Mouse (Mus musculus) testis, adult 2 months (tissue): ENCODE measurements at regions not wholly inside any gene's neighbourhood (a gene's known extent, or its start where the extent isn't known, plus 50 kb on each side); places are given as distances from the start of the nearest gene placed in this dataset.

ENCODE experiments used
- H3K27ac ChIP-seq: fragments of 200-500 bp; 2 replicates; pipeline ENCODE4 v1.5.1; 2012; ENCODE audit warnings: low read depth, low read length; ENCODE audit not compliant: control insufficient read depth, insufficient read depth
- H3K27me3 ChIP-seq: fragments of 200-500 bp; 2 replicates; pipeline ENCODE4 v1.6.1; 2012; ENCODE audit warnings: mild to moderate bottlenecking, low read length, moderate library complexity; ENCODE audit not compliant: control insufficient read depth, insufficient read depth
- H3K36me3 ChIP-seq: fragments of 200-500 bp; 2 replicates; pipeline ENCODE4 v1.6.1; 2012; ENCODE audit warnings: mild to moderate bottlenecking, low read length; ENCODE audit not compliant: control insufficient read depth, insufficient read depth
- H3K4me1 ChIP-seq: fragments of 200-500 bp; 2 replicates; pipeline ENCODE4 v1.6.1; 2012; ENCODE audit warnings: low read length; ENCODE audit not compliant: control insufficient read depth, insufficient read depth
- H3K4me3 ChIP-seq: fragments of 200-500 bp; 2 replicates; pipeline ENCODE4 v1.5.1; 2012; ENCODE audit warnings: low read depth, mild to moderate bottlenecking, low read length, moderate library complexity, mixed read lengths; ENCODE audit not compliant: control insufficient read depth
- CTCF ChIP-seq: fragments of 200-500 bp; IDR thresholded peaks from 2 replicates; pipeline ENCODE4 v1.5.1; 2012; ENCODE audit warnings: low read depth, mild to moderate bottlenecking, inconsistent platforms, low read length, moderate library complexity; ENCODE audit not compliant: control insufficient read depth, insufficient read depth, insufficient replicate concordance
- POLR2A ChIP-seq: fragments of 200-500 bp; IDR thresholded peaks from 2 replicates; pipeline ENCODE4 v1.6.1; 2012; ENCODE audit warnings: low read depth, mild to moderate bottlenecking, inconsistent platforms, low read length, moderate library complexity; ENCODE audit not compliant: control insufficient read depth

DNA sequence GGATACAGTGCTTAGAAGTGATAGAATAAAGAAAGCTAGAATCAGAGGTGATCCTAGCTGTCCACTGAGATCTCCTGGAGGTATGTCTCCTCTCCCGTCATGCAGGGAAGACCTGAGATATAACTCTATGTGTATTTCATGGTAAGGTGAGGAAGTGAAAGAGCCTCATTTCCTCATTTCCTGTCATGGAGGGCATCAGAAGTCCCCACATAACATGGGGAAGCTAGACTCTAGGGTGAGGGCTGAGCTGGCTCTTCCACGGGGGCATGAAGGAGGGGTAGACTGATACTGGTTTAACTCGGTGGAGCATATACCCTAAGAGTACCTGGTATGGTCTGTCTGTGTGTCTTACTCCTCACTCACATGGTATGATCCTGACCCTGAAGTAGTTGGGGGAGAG lies 156.0 kb upstream of the Foxn2 start:
- H3K36me3 ChIP-seq = no peaks in the 10 kb centered on the region
- no peaks in the 10 kb centered on the region for H3K27me3 ChIP-seq
- no peak overlapping the region for H3K4me3 ChIP-seq
- TF ChIP-seq CTCF = no peak
- no peak for TF ChIP-seq POLR2A
- no peak overlapping the region for H3K27ac ChIP-seq
- H3K4me1 ChIP-seq = no peaks in the 10 kb centered on the region

DNA sequence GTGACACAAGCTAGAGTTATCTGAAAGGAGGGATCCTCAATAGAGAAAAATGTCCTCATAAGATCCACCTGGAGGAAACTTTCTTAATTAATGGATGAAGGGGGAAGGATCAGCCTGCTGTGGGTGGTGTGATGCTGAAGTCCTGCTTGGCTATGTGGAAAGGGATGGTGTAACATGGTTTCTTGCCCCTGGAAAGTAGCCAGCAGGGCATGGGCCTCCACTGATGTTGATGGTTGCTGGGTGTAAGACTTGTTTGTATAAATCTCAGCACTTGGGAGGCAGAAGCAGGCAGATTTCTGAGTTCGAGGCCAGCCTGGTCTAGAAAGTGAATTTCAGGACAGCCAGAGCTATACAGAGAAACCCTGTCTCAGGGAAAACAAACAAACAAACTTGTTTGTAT lies 152.7 kb upstream of the Foxn2 start:
- Histone ChIP-seq H3K27ac (no peak overlapping the region), H3K4me3 (no peak overlapping the region), H3K4me1 (no peaks in the 10 kb centered on the region), H3K27me3 (no peaks in the 10 kb centered on the region), H3K36me3 (no peaks in the 10 kb centered on the region)
- TF ChIP-seq POLR2A = no peak
- no peak for TF ChIP-seq CTCF

DNA sequence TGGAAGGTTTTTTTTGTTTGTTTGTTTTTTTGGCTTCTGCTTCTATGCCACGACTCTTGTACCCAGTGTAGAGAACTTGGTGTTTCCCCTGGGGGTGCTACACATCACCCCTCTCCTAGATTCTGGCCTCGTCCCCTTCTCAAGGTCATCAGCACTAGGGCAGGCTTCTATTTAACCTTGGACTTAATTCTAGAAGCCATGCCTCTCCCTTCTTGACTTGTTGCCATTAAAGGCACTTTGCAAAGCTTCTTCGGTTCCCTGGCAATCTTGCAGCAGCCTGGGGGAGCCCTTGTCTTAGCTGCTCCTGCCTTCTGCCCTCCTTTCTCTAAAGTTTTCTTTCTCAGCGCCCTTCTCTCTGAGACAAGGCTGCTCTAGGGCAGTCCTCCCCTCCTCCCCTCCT lies 143.0 kb upstream of the Foxn2 start:
- no peak overlapping the region for H3K4me3 ChIP-seq
- no peaks in the 10 kb centered on the region for H3K4me1 ChIP-seq
- H3K27me3 ChIP-seq = no peaks in the 10 kb centered on the region
- TF ChIP-seq POLR2A (no peak), CTCF (no peak)
- H3K36me3 ChIP-seq = no peaks in the 10 kb centered on the region
- no peak overlapping the region; the same call in 1 of the 2 replicates for H3K27ac ChIP-seq

DNA sequence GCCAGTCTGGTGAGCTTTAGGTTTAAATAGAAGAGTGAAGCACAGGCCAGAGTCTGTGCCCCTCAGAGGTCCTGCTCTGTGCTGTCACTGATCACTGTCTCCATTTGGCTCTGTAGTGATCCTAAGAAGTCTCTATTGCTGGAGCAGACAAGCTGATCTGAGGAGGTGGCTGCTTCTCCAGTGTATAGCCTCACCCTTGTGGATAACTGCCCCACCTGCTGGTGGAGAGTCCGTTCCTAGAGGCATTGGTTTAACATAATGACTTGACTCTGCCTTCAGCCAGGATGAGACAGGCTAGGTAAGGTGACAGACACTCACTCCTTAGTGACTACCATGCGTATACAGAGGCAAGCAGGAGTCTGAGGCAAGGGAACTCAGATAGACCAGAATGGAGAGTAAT lies 136.5 kb upstream of the Foxn2 start:
- Histone ChIP-seq H3K36me3 (no peaks in the 10 kb centered on the region), H3K27ac (no peak overlapping the region), H3K27me3 (no peaks in the 10 kb centered on the region), H3K4me3 (peak overlapping the region; percentile 55), H3K4me1 (peaks cover 4% of the 10 kb centered on the region)
- TF ChIP-seq POLR2A (no peak), CTCF (peak; percentile 35; the same call in 1 of the 2 replicates)

DNA sequence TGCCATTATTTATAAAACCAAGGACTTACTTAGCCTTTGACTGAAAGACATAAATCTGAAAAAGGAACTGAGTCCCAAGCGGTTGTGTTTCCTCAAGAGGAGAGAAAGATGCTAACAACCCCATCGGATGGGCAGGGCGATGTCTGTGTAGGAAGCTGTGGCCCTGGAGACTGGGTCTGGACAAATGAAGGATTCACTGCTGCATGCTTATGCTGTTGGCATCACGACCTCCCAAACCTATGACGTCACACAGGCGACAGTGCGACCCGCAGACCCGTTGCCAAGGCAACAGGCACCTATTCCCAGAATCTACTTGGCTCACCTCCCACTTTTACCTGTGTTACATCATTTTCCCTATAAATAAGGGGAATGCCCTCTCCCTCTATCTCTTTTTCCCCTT lies 135.3 kb upstream of the Foxn2 start:
- Histone ChIP-seq H3K4me3 (peak overlapping the region; percentile 78), H3K4me1 (peaks cover 4% of the 10 kb centered on the region), H3K36me3 (no peaks in the 10 kb centered on the region), H3K27me3 (no peaks in the 10 kb centered on the region), H3K27ac (no peak overlapping the region)
- TF ChIP-seq CTCF (0 out of 2 replicates have a peak, but pooled peaks have one; percentile 3), POLR2A (peak; percentile 68; the same call in 1 of the 2 replicates)

DNA sequence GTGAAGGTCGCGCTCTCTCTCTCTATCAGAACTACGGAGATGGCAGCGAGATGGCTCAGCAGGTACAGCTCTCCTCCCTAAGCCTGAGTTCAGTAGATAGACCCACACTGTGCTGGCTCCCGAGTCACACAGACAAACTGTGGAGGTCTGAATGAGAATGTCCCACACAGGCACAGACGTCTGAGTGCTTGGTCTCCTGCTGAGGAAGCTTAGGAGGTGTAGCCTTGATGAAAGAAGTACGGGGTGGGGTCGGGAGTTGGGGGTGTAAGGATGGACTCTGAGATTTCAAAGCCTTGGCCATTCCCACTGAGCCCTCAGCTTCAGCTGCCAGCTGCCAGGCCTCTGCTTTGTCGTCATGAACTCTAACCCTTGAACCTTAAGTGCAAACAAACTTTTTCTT lies 134.2 kb upstream of the Foxn2 start:
- Histone ChIP-seq H3K4me3 (peak overlapping the region; percentile 78), H3K27ac (no peak overlapping the region), H3K4me1 (peaks cover 4% of the 10 kb centered on the region), H3K27me3 (no peaks in the 10 kb centered on the region), H3K36me3 (no peaks in the 10 kb centered on the region)
- no peak for TF ChIP-seq POLR2A
- TF ChIP-seq CTCF = no peak

DNA sequence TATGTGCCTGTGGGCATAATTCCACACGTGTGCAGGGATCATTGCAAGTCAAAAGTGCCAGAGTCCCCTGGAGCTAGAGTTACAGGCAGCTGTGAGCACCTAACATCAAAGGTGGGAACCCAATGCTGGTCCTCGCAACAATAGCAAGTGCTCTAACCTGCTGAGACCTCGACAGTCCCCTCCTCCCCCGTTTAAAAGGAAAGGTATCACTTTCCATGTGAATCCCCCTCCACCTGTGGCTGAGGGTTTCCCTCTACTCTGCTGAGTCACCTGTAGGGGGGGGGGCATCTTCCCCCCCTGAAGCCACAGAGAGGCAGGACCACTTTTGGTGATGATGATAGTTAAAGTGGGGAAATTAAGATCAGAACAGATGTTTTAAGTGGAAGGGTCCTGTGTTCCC lies 133.4 kb upstream of the Foxn2 start:
- peaks cover 4% of the 10 kb centered on the region for H3K4me1 ChIP-seq
- no peaks in the 10 kb centered on the region for H3K27me3 ChIP-seq
- TF ChIP-seq POLR2A (no peak), CTCF (no peak)

DNA sequence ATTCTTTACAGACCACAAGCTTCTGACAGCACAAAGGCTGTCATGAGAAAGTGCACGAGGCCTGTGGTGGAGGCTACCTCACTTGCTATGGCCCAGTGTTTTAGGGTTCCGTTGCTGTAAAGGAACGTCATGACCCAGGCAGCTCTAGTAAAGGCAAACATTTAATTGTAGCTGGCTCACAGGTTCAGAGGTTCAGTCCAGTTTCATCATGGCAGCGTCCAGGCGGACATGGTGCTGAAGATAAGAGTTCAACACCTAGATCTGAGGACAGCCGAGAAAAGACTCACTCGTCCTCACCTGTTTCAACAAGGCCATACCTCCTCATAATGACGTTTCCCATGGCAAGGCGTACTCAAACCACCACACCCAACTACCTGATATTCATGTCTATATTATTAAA lies 132.7 kb upstream of the Foxn2 start:
- Histone ChIP-seq H3K4me1 (peaks cover 4% of the 10 kb centered on the region), H3K27ac (no peak overlapping the region), H3K27me3 (no peaks in the 10 kb centered on the region), H3K4me3 (peak overlapping the region; percentile 15), H3K36me3 (no peaks in the 10 kb centered on the region)
- TF ChIP-seq POLR2A (no peak), CTCF (no peak)

More for the DNA sequence above, 133.4 kb upstream of the Foxn2 start:
- Histone ChIP-seq H3K27ac (no peak overlapping the region), H3K4me3 (peak overlapping the region; percentile 78), H3K36me3 (no peaks in the 10 kb centered on the region)
